Comparison of ENCODE assay signal across 10 mouse cellular contexts in genomic region chr2:114670983-114671382, GRCm38 (mm10).
"Had no signal": no experiment of that assay in that cellular context is flagged by ENCODE, and none has a peak within 500 bp of the region (broad histone marks: within the 10 kb centered on the region; RNA-seq: fewer than 3 reads in every experiment).

No protein-coding gene starts in this region.

- DNase-seq: gastrocnemius, postnatal 25 days; heart, adult 18-20 months; heart, postnatal 10 days; heart, postnatal 4 days; kidney, adult 2 months; kidney, adult 9 months; kidney, postnatal 14 days; kidney, postnatal 36 days; liver; liver, embryonic 13.5 days had no signal
